Mouse (Mus musculus) liver, embryonic 11.5 days (tissue): ENCODE results near the gene Gm49342. TPM values are rescaled to one million over a fixed set of nuclear protein-coding genes. Genes with fewer than 3 reads are reported as not detected.
"Not testable (repeated sequence)": the region's sequence is repeated elsewhere in the genome, so short reads cannot be mapped to it uniquely, and the experiment has no call there.

Experiments
- ATAC-seq: fragments of 200-750 bp; cut with Nextera tagmentation; replicated peaks from 2 replicates; pipeline ENCODE4 v1.8.0; 2017; ENCODE audit warnings: moderate number of reproducible peaks, mild to moderate bottlenecking, moderate TSS enrichment, moderate library complexity; ENCODE audit not compliant: low FRiP score
- DNase-seq: peaks from one replicate; pipeline ENCODE4 v3.0.0-alpha.2; 2017; ENCODE audit warnings: low spot score
- H3K27ac ChIP-seq: fragments of 300-500 bp; sonication (generic); 2 replicates; pipeline ENCODE4 v1.5.1; 2014; ENCODE audit warnings: mild to moderate bottlenecking, low read depth, low read length, control low read depth
- H3K27me3 ChIP-seq: fragments of 300-500 bp; sonication (generic); replicated peaks from 2 replicates; pipeline ENCODE4 v1.6.1; 2014; ENCODE audit warnings: low read length, mixed read lengths; ENCODE audit not compliant: control insufficient read depth, insufficient read depth
- H3K36me3 ChIP-seq: fragments of 300-500 bp; sonication (generic); 2 replicates; pipeline ENCODE4 v1.6.1; 2014; ENCODE audit warnings: mild to moderate bottlenecking, low read length, moderate library complexity, mixed read lengths; ENCODE audit not compliant: control insufficient read depth, insufficient read depth
- H3K4me1 ChIP-seq: fragments of 300-500 bp; sonication (generic); replicated peaks from 2 replicates; pipeline ENCODE4 v1.6.1; 2014; ENCODE audit warnings: low read length, mixed read lengths; ENCODE audit not compliant: control insufficient read depth, insufficient read depth
- H3K4me2 ChIP-seq: fragments of 300-500 bp; sonication (generic); 2 replicates; pipeline ENCODE4 v1.6.1; 2014; ENCODE audit warnings: mild to moderate bottlenecking, control low read depth, moderate library complexity
- H3K4me3 ChIP-seq: fragments of 300-500 bp; sonication (generic); 2 replicates; pipeline ENCODE4 v1.5.1; 2014; ENCODE audit warnings: low read depth, low read length, control low read depth
- H3K9ac ChIP-seq: fragments of 300-500 bp; sonication (generic); 2 replicates; pipeline ENCODE4 v1.6.1; 2014; ENCODE audit warnings: low read depth, low read length, control low read depth
- H3K9me3 ChIP-seq: fragments of 300-500 bp; sonication (generic); 2 replicates; pipeline ENCODE4 v1.6.1; 2016; ENCODE audit warnings: low read length, inconsistent platforms, mixed read lengths; ENCODE audit not compliant: control insufficient read depth
- WGBS: fragments of 180-500 bp; shearing (Covaris S2); extraction: QIAGEN DNeasy Blood & Tissue Kit; methylation state at CpG from one replicate; pipeline ENCODE4 v1.1.7; 2014; 5-methylcytosine and 5-hydroxymethylcytosine counted together
- polyA plus RNA-seq: library from polyadenylated mRNA; unstranded; fragments of >200 nt; fragmentation: Nextera tagmentation; extraction: Ambion mirVana; gene quantifications from 2 replicates; pipeline ENCODE4 v1.2.1, GENCODE M21; 2014

Gene Gm49342
- polyA plus RNA-seq, 1 experiment from 2014 or later: not detected

- Histone ChIP-seq H3K4me3 (peak overlapping the region; percentile 89), H3K4me1 (peaks cover 26% of the 10 kb centered on the region), H3K27me3 (no peaks in the 10 kb centered on the region), H3K9ac (peak overlapping the region; percentile 94), H3K9me3 (no peaks in the 10 kb centered on the region), H3K36me3 (peaks cover 25% of the 10 kb centered on the region), H3K27ac (peak overlapping the region; percentile 86), H3K4me2 (peak overlapping the region; percentile 89)
- no peak for DNase-seq
- WGBS: under 1% methylated on average over 38 of the region's 38 CpGs
- peak; percentile 50 for ATAC-seq
Observed at GRCm38 (mm10) chr14:50930377-50930753, 14.0 kb upstream of the Gm49342 start.

GRCm38 (mm10) chr14:50930754-50931492, 13.4 kb upstream of the Gm49342 start, which contains the start of the genes Pip4p1 and Pnp:
Gene Pip4p1, minus strand, starts transcription at chr14:50930856.
Gene Pnp, plus strand, starts transcription at chr14:50931082.
- Histone ChIP-seq H3K4me1 (peaks cover 25% of the 10 kb centered on the region), H3K27ac (peak within 1 kb of the TSS; percentile 95), H3K4me3 (peak within 1 kb of the TSS; percentile 89), H3K27me3 (no peaks in the 10 kb centered on the region), H3K9me3 (no peaks in the 10 kb centered on the region), H3K36me3 (peaks cover 25% of the 10 kb centered on the region), H3K9ac (peak within 1 kb of the TSS; percentile 94), H3K4me2 (peak within 1 kb of the TSS; percentile 92)
- WGBS: under 1% methylated on average over 62 of the region's 68 CpGs
- DNase-seq (peak; percentile 94), ATAC-seq (peak; percentile 96)

GRCm38 (mm10) chr14:50931493-50932020, 12.8 kb upstream of the Gm49342 start:
- no peaks in the 10 kb centered on the region for H3K27me3 ChIP-seq
- H3K4me1 ChIP-seq: peaks cover 20% of the 10 kb centered on the region
- DNase-seq (no peak), ATAC-seq (no peak)
- peak overlapping the region; percentile 89 for H3K4me3 ChIP-seq
- WGBS: 11% methylated on average over 12 of the region's 12 CpGs
- peak overlapping the region; percentile 92 for H3K4me2 ChIP-seq
- peak overlapping the region; percentile 76 for H3K9ac ChIP-seq
- H3K36me3 ChIP-seq: peaks cover 22% of the 10 kb centered on the region
- H3K9me3 ChIP-seq: no peaks in the 10 kb centered on the region
- peak overlapping the region; percentile 95 for H3K27ac ChIP-seq

GRCm38 (mm10) chr14:50936649-50937048, 7.7 kb upstream of the Gm49342 start:
- ATAC-seq (no peak), DNase-seq (no peak)
- Histone ChIP-seq H3K36me3 (no peaks in the 10 kb centered on the region), H3K4me2 (no peak overlapping the region), H3K4me3 (no peak overlapping the region), H3K4me1 (peaks cover 5% of the 10 kb centered on the region), H3K27ac (no peak overlapping the region), H3K27me3 (no peaks in the 10 kb centered on the region), H3K9ac (no peak overlapping the region), H3K9me3 (no peaks in the 10 kb centered on the region)
- WGBS: 67% methylated on average over 1 of the region's 1 CpGs

- H3K27ac ChIP-seq: no peak overlapping the region
- H3K9ac ChIP-seq: no peak overlapping the region
- no peak overlapping the region for H3K4me3 ChIP-seq
- peak overlapping the region; percentile 19; the same call in 1 of the 2 replicates for H3K4me2 ChIP-seq
- no peaks in the 10 kb centered on the region for H3K27me3 ChIP-seq
- no peaks in the 10 kb centered on the region for H3K4me1 ChIP-seq
- DNase-seq (no peak), ATAC-seq (no peak)
- no peaks in the 10 kb centered on the region for H3K36me3 ChIP-seq
- 90% methylated on average over 3 of the region's 3 CpGs for WGBS
- no peaks in the 10 kb centered on the region for H3K9me3 ChIP-seq
Observed at GRCm38 (mm10) chr14:50938119-50938908, 6.0 kb upstream of the Gm49342 start.

- Histone ChIP-seq H3K36me3 (no peaks in the 10 kb centered on the region), H3K4me3 (no peak overlapping the region), H3K27me3 (no peaks in the 10 kb centered on the region), H3K4me1 (no peaks in the 10 kb centered on the region), H3K9me3 (no peaks in the 10 kb centered on the region), H3K9ac (no peak overlapping the region), H3K27ac (no peak overlapping the region), H3K4me2 (peak overlapping the region; percentile 19; the same call in 1 of the 2 replicates)
- WGBS: 30% methylated on average over 2 of the region's 2 CpGs
- ATAC-seq (no peak), DNase-seq (no peak)
Observed at GRCm38 (mm10) chr14:50938940-50939339, 5.4 kb upstream of the Gm49342 start.

GRCm38 (mm10) chr14:50944668-50945033, 334 bp downstream of the Gm49342 start:
- not testable (repeated sequence) for H3K4me1 ChIP-seq, H3K36me3 ChIP-seq, H3K27me3 ChIP-seq, DNase-seq, H3K9me3 ChIP-seq
- peak overlapping the region; percentile 67 for H3K4me3 ChIP-seq
- under 1% methylated on average over 15 of the region's 15 CpGs for WGBS
- peak overlapping the region; percentile 77 for H3K9ac ChIP-seq
- ATAC-seq: peak; percentile 91
- peak overlapping the region; percentile 79 for H3K4me2 ChIP-seq
- peak overlapping the region; percentile 83 for H3K27ac ChIP-seq

GRCm38 (mm10) chr14:50945081-50945480, 764 bp downstream of the Gm49342 start:
- Histone ChIP-seq H3K27ac (peak overlapping the region; percentile 83), H3K4me3 (peak overlapping the region; percentile 67), H3K9ac (peak overlapping the region; percentile 77), H3K4me2 (peak overlapping the region; percentile 79)
- not testable (repeated sequence) for H3K4me1 ChIP-seq, ATAC-seq, H3K9me3 ChIP-seq, H3K36me3 ChIP-seq, DNase-seq, H3K27me3 ChIP-seq
- whole genome bisulfite sequencing: 13% methylated on average over 6 of the region's 6 CpGs
